Mouse (Mus musculus): ENCODE results near the gene Pgd. TPM values are rescaled to one million over a fixed set of nuclear protein-coding genes. Genes with fewer than 3 reads are reported as not detected.
"Not testable (repeated sequence)": the region's sequence is repeated elsewhere in the genome, so short reads cannot be mapped to it uniquely, and the experiment has no call there.

The Pgd gene
- polyA plus RNA-seq, 1 experiment from 2014 or later = 113 TPM

DNA sequence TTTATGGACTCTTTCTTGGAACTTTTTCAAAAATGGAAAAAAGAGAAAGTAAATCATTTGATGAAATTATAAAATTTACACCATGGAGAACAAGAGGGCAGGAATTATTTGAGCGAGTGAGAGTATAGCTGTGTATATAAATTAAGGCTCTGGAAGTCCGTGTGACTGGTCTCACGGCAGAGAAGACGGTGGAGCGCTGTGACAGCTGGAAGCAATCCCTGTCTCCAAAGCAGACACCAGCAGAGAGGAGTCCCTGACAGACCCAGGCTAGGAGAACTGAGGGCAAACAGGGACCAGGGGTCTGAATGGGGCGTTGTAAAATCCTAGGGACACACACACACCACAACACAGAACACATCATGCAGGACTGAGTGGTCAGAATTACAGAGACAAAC lies 40.5 kb downstream of the Pgd start:
- peaks cover 4% of the 10 kb centered on the region; the same call in 1 of the 2 replicates for H3K36me3 ChIP-seq (ENCODE audit: control insufficient read depth, insufficient read depth)
- no peak overlapping the region for H3K27ac ChIP-seq (ENCODE audit: low read depth, low read length)
- H3K4me2 ChIP-seq (replicated peaks; ENCODE audit: low read depth) = no peak overlapping the region
- H3K27me3 ChIP-seq (replicated peaks; ENCODE audit: control insufficient read depth, insufficient read depth, low read length) = no peaks in the 10 kb centered on the region
- TF ChIP-seq CTCF (IDR thresholded peaks at IDR 0.05; ENCODE audit: low read depth) = no peak
- no peak for ATAC-seq
- no peaks in the 10 kb centered on the region for H3K4me1 ChIP-seq (replicated peaks; ENCODE audit: control insufficient read depth, insufficient read depth, low read length)
- H3K4me3 ChIP-seq (ENCODE audit: low read depth, low read length) = no peak overlapping the region
- H3K9ac ChIP-seq (ENCODE audit: low read depth, low read length) = 0 out of 2 replicates have a peak overlapping the region, but pooled peaks have one; percentile 3
- no peaks in the 10 kb centered on the region for H3K9me3 ChIP-seq (ENCODE audit: control insufficient read depth)
- WGBS = 73% methylated on average over 6 of the region's 6 CpGs

DNA sequence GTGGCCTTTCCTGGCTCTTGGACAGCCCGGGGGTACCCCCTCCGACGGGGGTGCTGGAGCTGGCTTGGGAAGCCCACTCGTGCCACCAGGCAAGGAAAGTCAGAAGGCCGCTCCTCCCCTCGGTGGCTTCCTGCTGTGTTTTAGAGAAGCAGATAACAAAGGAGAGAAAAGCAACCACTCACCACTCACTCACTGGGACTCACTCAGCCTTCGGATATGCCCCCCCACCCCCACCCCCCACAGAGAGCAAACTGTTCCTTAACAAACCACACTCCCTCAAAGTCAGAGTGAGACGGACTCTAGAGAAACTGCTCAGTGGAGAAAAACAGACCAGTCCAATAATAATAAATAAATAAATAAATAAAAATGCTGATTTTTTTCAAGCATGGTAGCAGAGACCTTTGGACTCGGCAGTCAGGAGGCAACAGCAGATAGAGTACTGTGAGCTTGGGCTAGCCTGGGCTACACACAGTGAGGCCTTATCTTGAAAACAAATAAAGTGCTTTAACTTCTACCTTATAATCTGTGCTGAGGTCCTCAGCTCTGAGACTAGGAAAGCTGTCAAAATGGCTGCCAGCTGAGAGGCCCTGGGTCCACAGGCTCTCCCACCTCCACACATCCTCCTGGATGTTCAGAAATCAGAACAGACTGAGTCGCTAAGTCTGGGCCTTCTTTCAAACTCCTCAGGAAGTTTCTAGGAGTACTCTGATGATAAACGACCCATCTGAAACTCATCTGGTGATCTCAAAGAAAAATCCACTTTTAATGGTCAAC lies 41.0 kb downstream of the Pgd start:
- ATAC-seq = 0 out of 2 replicates have a peak, but pooled peaks have one; percentile 16
- Histone ChIP-seq H3K27me3 (replicated peaks; ENCODE audit: control insufficient read depth, insufficient read depth, low read length) (no peaks in the 10 kb centered on the region), H3K36me3 (ENCODE audit: control insufficient read depth, insufficient read depth) (peaks cover 4% of the 10 kb centered on the region; the same call in 1 of the 2 replicates), H3K9ac (ENCODE audit: low read depth, low read length) (no peak overlapping the region), H3K4me3 (ENCODE audit: low read depth, low read length) (no peak overlapping the region), H3K4me1 (replicated peaks; ENCODE audit: control insufficient read depth, insufficient read depth, low read length) (no peaks in the 10 kb centered on the region), H3K4me2 (replicated peaks; ENCODE audit: low read depth) (no peak overlapping the region), H3K9me3 (ENCODE audit: control insufficient read depth) (no peaks in the 10 kb centered on the region), H3K27ac (ENCODE audit: low read depth, low read length) (no peak overlapping the region)
- no peak for TF ChIP-seq CTCF (IDR thresholded peaks at IDR 0.05; ENCODE audit: low read depth)
- 72% methylated on average over 11 of the region's 11 CpGs for WGBS

GRCm38 (mm10) chr4:149123432-149123831 lies 43.1 kb downstream of the Pgd start:
- no peak for TF ChIP-seq CTCF (IDR thresholded peaks at IDR 0.05; ENCODE audit: low read depth)
- Histone ChIP-seq H3K4me2 (replicated peaks; ENCODE audit: low read depth) (no peak overlapping the region), H3K4me1 (replicated peaks; ENCODE audit: control insufficient read depth, insufficient read depth, low read length) (no peaks in the 10 kb centered on the region), H3K27ac (ENCODE audit: low read depth, low read length) (no peak overlapping the region), H3K27me3 (replicated peaks; ENCODE audit: control insufficient read depth, insufficient read depth, low read length) (no peaks in the 10 kb centered on the region), H3K4me3 (ENCODE audit: low read depth, low read length) (no peak overlapping the region), H3K9ac (ENCODE audit: low read depth, low read length) (no peak overlapping the region), H3K9me3 (ENCODE audit: control insufficient read depth) (no peaks in the 10 kb centered on the region), H3K36me3 (ENCODE audit: control insufficient read depth, insufficient read depth) (peaks cover 12% of the 10 kb centered on the region; the same call in 1 of the 2 replicates)
- WGBS = 46% methylated on average over 5 of the region's 5 CpGs
- peak; percentile 43; the same call in 1 of the 2 replicates for ATAC-seq

DNA sequence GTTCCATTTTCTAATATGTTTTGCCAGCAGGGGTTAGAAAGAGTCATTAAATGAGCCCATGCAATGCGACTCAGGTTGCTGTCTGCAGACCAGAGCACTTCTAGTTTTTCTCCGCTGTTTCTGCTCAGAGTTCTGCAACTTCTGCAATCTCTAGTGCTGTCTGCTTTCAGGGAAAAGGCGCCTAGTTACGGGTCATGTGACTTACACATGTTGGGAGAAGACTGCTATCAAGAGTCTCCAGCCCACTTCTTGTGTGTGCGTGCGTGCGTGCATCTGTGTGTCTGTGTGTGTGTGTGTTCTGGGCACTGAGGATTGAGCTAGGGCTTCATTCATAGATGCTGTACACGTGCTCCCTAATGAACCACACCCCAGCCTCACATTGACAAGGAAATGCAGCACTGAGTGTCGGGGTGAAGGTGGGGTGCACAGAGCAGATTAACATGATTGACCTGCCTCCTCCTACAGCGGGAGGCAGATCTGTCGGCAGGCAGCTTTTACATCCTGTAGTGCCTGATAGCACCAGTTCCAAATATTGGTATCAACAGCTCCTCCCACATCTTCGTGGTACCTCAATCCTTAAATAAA lies 46.5 kb downstream of the Pgd start:
- not testable (repeated sequence) for H3K4me1 ChIP-seq (replicated peaks; ENCODE audit: control insufficient read depth, insufficient read depth, low read length); ATAC-seq; H3K4me2 ChIP-seq (replicated peaks; ENCODE audit: low read depth); H3K4me3 ChIP-seq (ENCODE audit: low read depth, low read length); H3K9ac ChIP-seq (ENCODE audit: low read depth, low read length); H3K27me3 ChIP-seq (replicated peaks; ENCODE audit: control insufficient read depth, insufficient read depth, low read length); H3K9me3 ChIP-seq (ENCODE audit: control insufficient read depth); H3K27ac ChIP-seq (ENCODE audit: low read depth, low read length)
- peaks cover 29% of the 10 kb centered on the region; the same call in 1 of the 2 replicates for H3K36me3 ChIP-seq (ENCODE audit: control insufficient read depth, insufficient read depth)
- 77% methylated on average over 12 of the region's 12 CpGs for WGBS

GRCm38 (mm10) chr4:149103875-149104561 lies 62.6 kb downstream of the Pgd start, which contains the start of gene Dffa:
TSS of gene Dffa (plus strand) at chr4:149104146.
- Histone ChIP-seq H3K27ac (ENCODE audit: low read depth, low read length) (peak within 1 kb of the TSS; percentile 43), H3K36me3 (ENCODE audit: control insufficient read depth, insufficient read depth) (peaks cover 15% of the 10 kb centered on the region), H3K4me3 (ENCODE audit: low read depth, low read length) (peak within 1 kb of the TSS; percentile 62), H3K9me3 (ENCODE audit: control insufficient read depth) (no peaks in the 10 kb centered on the region), H3K9ac (ENCODE audit: low read depth, low read length) (peak within 1 kb of the TSS; percentile 71), H3K4me2 (replicated peaks; ENCODE audit: low read depth) (peak within 1 kb of the TSS; percentile 87), H3K27me3 (replicated peaks; ENCODE audit: control insufficient read depth, insufficient read depth, low read length) (no peaks in the 10 kb centered on the region), H3K4me1 (replicated peaks; ENCODE audit: control insufficient read depth, insufficient read depth, low read length) (peaks cover 6% of the 10 kb centered on the region)
- TF ChIP-seq CTCF (IDR thresholded peaks at IDR 0.05; ENCODE audit: low read depth) = no peak
- WGBS = under 1% methylated on average over 35 of the region's 35 CpGs
- ATAC-seq = peak; percentile 82

GRCm38 (mm10) chr4:149101456-149101855 lies 65.1 kb downstream of the Pgd start:
- H3K27ac ChIP-seq (ENCODE audit: low read depth, low read length) = no peak overlapping the region
- no peaks in the 10 kb centered on the region for H3K27me3 ChIP-seq (replicated peaks; ENCODE audit: control insufficient read depth, insufficient read depth, low read length)
- H3K9ac ChIP-seq (ENCODE audit: low read depth, low read length) = no peak overlapping the region
- TF ChIP-seq CTCF (IDR thresholded peaks at IDR 0.05; ENCODE audit: low read depth) = no peak
- ATAC-seq = no peak
- H3K4me3 ChIP-seq (ENCODE audit: low read depth, low read length) = no peak overlapping the region
- H3K4me1 ChIP-seq (replicated peaks; ENCODE audit: control insufficient read depth, insufficient read depth, low read length) = peaks cover 6% of the 10 kb centered on the region
- H3K36me3 ChIP-seq (ENCODE audit: control insufficient read depth, insufficient read depth) = peaks cover 4% of the 10 kb centered on the region; the same call in 1 of the 2 replicates
- H3K4me2 ChIP-seq (replicated peaks; ENCODE audit: low read depth) = no peak overlapping the region
- 85% methylated on average over 3 of the region's 3 CpGs for WGBS
- H3K9me3 ChIP-seq (ENCODE audit: control insufficient read depth) = no peaks in the 10 kb centered on the region

- not testable (repeated sequence) for ATAC-seq; H3K27me3 ChIP-seq (replicated peaks; ENCODE audit: control insufficient read depth, insufficient read depth, low read length); H3K9me3 ChIP-seq (ENCODE audit: control insufficient read depth); H3K27ac ChIP-seq (ENCODE audit: low read depth, low read length); H3K36me3 ChIP-seq (ENCODE audit: control insufficient read depth, insufficient read depth); H3K4me1 ChIP-seq (replicated peaks; ENCODE audit: control insufficient read depth, insufficient read depth, low read length); H3K4me3 ChIP-seq (ENCODE audit: low read depth, low read length); H3K4me2 ChIP-seq (replicated peaks; ENCODE audit: low read depth); H3K9ac ChIP-seq (ENCODE audit: low read depth, low read length)
- 88% methylated on average over 12 of the region's 12 CpGs for WGBS
These were observed 66.1 kb downstream of the Pgd start for GRCm38 (mm10) chr4:149100449-149100848.
